Mouse (Mus musculus): ENCODE results near the gene Bad. TPM values are rescaled to one million over a fixed set of nuclear protein-coding genes. Genes with fewer than 3 reads are reported as not detected.
A peak's percentile ranks its signal among the peaks of the same experiment; 100 is the strongest.

Gene Bad
- total RNA-seq, 1 experiment from 2014 or later = 21.9 TPM

- ATAC-seq (replicated peaks in 1 of 2; ENCODE audit: insufficient read depth in 1 of 2, low FRiP score in 2 of 2, low TSS enrichment in 1 of 2, low read depth in 1 of 2, poor library complexity in 2 of 2, severe bottlenecking in 2 of 2) = no peak
Measured at GRCm38 (mm10) chr19:6912205-6912970, 29.3 kb upstream of the Bad start.

GRCm38 (mm10) chr19:6913036-6913435, 28.6 kb upstream of the Bad start:
- ATAC-seq (replicated peaks in 1 of 2; ENCODE audit: insufficient read depth in 1 of 2, low FRiP score in 2 of 2, low TSS enrichment in 1 of 2, low read depth in 1 of 2, poor library complexity in 2 of 2, severe bottlenecking in 2 of 2) = no peak

GRCm38 (mm10) chr19:6913991-6914390, 27.7 kb upstream of the Bad start:
- ATAC-seq (replicated peaks in 1 of 2; ENCODE audit: insufficient read depth in 1 of 2, low FRiP score in 2 of 2, low TSS enrichment in 1 of 2, low read depth in 1 of 2, poor library complexity in 2 of 2, severe bottlenecking in 2 of 2) = no peak

- ATAC-seq (replicated peaks in 1 of 2; ENCODE audit: insufficient read depth in 1 of 2, low FRiP score in 2 of 2, low TSS enrichment in 1 of 2, low read depth in 1 of 2, poor library complexity in 2 of 2, severe bottlenecking in 2 of 2) = no peak
Measured at GRCm38 (mm10) chr19:6914540-6914939, 27.1 kb upstream of the Bad start.

GRCm38 (mm10) chr19:6915276-6915675, 26.4 kb upstream of the Bad start:
- ATAC-seq (replicated peaks in 1 of 2; ENCODE audit: insufficient read depth in 1 of 2, low FRiP score in 2 of 2, low TSS enrichment in 1 of 2, low read depth in 1 of 2, poor library complexity in 2 of 2, severe bottlenecking in 2 of 2) = no peak

DNA sequence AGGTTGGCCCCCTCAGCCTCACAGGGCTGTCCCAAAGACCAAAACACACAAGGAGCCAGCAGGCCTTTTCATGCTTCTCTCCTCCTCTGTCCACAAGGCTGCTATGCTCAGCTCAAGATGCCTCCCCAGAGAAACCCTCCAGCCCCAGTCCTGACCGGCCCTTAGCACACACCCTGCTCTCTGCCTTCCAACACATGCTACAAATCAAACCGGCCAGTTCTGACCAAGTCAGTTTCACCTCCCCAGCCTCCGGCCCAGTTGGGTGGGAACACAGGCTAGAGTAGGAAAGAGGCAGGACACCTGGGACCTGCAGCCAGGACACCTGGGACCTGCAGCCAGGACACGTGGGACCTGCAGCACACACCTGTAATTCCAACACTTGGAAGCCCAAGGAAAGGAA, 25.2 kb upstream of the Bad start:
- ATAC-seq (replicated peaks in 1 of 2; ENCODE audit: insufficient read depth in 1 of 2, low FRiP score in 2 of 2, low TSS enrichment in 1 of 2, low read depth in 1 of 2, poor library complexity in 2 of 2, severe bottlenecking in 2 of 2) = no peak

GRCm38 (mm10) chr19:6918321-6918720, 23.3 kb upstream of the Bad start:
- no peak for ATAC-seq (replicated peaks in 1 of 2; ENCODE audit: insufficient read depth in 1 of 2, low FRiP score in 2 of 2, low TSS enrichment in 1 of 2, low read depth in 1 of 2, poor library complexity in 2 of 2, severe bottlenecking in 2 of 2)

GRCm38 (mm10) chr19:6919431-6919830, 22.2 kb upstream of the Bad start:
- no peak for ATAC-seq (replicated peaks in 1 of 2; ENCODE audit: insufficient read depth in 1 of 2, low FRiP score in 2 of 2, low TSS enrichment in 1 of 2, low read depth in 1 of 2, poor library complexity in 2 of 2, severe bottlenecking in 2 of 2)

- ATAC-seq (replicated peaks in 1 of 2; ENCODE audit: insufficient read depth in 1 of 2, low FRiP score in 2 of 2, low TSS enrichment in 1 of 2, low read depth in 1 of 2, poor library complexity in 2 of 2, severe bottlenecking in 2 of 2) = no peak
Measured at GRCm38 (mm10) chr19:6919876-6920740, 21.6 kb upstream of the Bad start.

DNA sequence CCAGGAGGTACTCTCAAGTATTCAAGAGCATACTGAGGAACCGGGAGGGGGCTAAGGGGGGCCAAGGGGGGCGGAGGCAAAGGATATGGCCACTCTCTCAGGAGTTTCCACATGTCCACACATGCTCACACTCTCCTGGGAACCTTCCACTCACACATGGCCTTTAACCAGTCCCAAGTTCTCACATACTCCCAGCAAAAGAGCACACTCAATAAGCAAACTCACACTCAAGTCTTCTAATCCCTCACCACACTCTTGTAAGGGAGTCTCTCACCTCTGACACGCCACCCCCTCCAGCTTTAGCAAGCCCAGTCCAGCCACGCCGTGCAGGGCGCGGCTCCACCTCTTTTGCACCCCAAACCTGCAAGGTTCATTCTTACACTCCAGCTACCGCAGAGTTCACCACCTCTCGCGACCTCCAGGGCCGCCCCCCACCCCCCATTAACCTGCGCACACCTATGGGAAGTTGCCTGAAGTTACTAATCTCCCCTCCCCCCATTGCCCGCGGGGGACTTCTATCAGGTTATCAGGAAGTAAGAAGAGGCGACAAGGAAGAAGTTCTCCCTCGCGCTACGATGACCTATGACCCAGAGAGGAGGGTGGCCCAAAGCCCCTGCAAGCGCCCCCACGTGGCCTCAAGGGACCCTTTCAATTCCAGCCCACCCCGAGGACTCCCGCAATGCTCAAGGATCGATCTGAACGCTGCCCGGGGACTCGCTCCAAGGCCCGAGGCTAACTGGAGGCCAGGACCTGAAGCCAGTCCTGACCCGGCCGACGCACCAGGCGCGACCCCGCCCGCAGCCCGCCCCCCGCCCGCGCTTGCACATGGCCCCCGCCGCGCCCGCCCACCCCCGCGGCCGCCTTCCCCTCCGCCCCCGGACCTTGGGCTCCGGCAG, 20.7 kb upstream of the Bad start:
- ATAC-seq (replicated peaks in 1 of 2; ENCODE audit: insufficient read depth in 1 of 2, low FRiP score in 2 of 2, low TSS enrichment in 1 of 2, low read depth in 1 of 2, poor library complexity in 2 of 2, severe bottlenecking in 2 of 2) = no peak

DNA sequence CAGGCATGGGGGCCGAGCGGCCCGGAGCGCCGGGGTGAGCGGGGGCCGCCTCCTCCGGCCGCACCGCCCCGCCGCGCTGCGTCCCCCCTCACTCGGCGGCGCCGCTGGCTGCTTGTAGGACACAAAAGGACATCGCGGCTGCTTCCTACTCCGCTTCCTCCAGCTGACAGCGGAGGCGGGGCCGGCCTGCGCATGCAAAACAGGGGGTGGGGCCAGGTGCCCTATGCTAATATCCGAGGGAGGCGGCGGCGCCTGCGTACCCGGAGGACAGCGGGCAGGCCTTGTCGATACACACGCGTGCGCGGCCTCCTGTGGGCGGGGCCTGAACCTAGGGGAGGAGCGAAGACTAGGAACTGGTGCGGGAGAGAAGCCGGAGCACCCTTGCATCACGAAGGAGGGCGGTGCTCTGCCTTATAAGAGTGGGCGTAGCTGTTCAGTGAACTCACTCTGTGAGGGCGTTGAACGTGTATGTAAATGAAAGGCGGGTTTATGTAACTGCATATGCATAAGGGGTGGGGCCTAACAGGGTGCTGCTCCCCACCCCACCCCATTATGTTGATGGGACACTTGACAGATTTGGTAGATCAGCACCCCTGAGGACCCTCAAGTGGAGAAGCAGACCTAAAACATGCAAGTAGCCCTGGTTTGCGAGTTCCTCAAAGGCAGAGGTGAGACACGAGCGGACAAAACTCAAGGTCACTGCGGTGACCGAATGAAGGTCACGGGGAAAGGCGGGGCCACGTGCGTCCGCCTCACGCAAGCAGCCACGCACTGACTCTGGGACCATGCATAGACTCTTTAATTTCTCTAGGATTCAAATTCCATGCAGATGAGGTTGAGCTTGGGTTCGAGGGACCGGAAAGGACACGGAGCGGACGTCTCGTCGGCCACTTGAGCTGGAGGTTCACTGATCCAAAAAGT, 19.8 kb upstream of the Bad start, which contains the start of gene Esrra:
Gene Esrra (minus strand): TSS at position 167 of the 921 bp plus-strand sequence.
- peak; percentile 91 to 93 for ATAC-seq (replicated peaks in 1 of 2; ENCODE audit: insufficient read depth in 1 of 2, low FRiP score in 2 of 2, low TSS enrichment in 1 of 2, low read depth in 1 of 2, poor library complexity in 2 of 2, severe bottlenecking in 2 of 2)

GRCm38 (mm10) chr19:6922901-6923735, 18.5 kb upstream of the Bad start:
- no peak for ATAC-seq (replicated peaks in 1 of 2; ENCODE audit: insufficient read depth in 1 of 2, low FRiP score in 2 of 2, low TSS enrichment in 1 of 2, low read depth in 1 of 2, poor library complexity in 2 of 2, severe bottlenecking in 2 of 2)

GRCm38 (mm10) chr19:6924461-6925306, 17.0 kb upstream of the Bad start:
- no peak for ATAC-seq (replicated peaks in 1 of 2; ENCODE audit: insufficient read depth in 1 of 2, low FRiP score in 2 of 2, low TSS enrichment in 1 of 2, low read depth in 1 of 2, poor library complexity in 2 of 2, severe bottlenecking in 2 of 2)

GRCm38 (mm10) chr19:6925307-6925573, 16.4 kb upstream of the Bad start, which contains the start of gene Catsperz:
Gene Catsperz, minus strand, starts transcription at chr19:6925380.
- ATAC-seq (replicated peaks in 1 of 2; ENCODE audit: insufficient read depth in 1 of 2, low FRiP score in 2 of 2, low TSS enrichment in 1 of 2, low read depth in 1 of 2, poor library complexity in 2 of 2, severe bottlenecking in 2 of 2) = no peak

DNA sequence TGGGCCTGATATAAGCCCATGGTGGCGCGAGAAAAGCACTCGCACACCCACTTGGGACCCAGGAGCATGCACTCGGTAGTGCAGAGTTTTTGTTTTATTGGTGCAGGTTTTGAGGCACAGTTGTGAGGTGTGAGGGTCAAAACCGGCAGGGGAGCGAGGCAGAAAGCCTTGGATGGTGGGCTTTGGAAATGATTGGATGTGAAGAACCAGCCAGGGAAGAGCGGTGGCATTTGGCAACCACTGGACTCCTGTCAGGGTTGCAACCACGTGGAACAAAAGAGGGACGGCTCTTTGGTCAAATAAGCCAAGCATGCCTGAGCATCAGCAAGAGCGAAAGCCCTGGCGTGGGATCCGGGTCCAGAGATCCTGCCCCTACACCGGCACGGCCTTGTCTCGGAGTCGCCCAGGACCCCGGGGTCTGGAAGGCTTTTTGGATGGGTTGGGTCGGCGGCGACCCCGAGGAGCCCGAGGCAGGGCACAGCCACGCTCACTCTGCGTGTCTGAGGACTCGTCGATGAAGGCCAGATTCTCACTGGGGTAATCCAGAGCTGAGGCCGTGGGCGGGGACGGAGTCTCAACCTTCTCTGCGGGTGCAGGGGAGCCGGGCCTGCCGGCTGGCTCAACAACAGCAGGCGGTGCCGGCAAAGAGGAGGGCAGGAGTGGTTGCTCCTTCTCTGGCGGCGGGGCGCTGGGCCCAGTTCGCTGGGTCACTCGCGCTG, 15.9 kb upstream of the Bad start:
- no peak for ATAC-seq (replicated peaks in 1 of 2; ENCODE audit: insufficient read depth in 1 of 2, low FRiP score in 2 of 2, low TSS enrichment in 1 of 2, low read depth in 1 of 2, poor library complexity in 2 of 2, severe bottlenecking in 2 of 2)
